Mouse (Mus musculus) stomach, adult 2 months (tissue): ENCODE results near the gene Prkcg. TPM values are rescaled to one million over a fixed set of nuclear protein-coding genes. Genes with fewer than 3 reads are reported as not detected.

Experiments used
- polyA plus RNA-seq: library from polyadenylated mRNA; depleted of rRNA; stranded (reverse); fragments of >200 nt; gene quantifications from 2 replicates; pipeline ENCODE4 v1.2.3, GENCODE M21; 2012; rRNA removed

Prkcg gene
- polyA plus RNA-seq, result 1.0 and 1.2 TPM in 2 replicates

DNA sequence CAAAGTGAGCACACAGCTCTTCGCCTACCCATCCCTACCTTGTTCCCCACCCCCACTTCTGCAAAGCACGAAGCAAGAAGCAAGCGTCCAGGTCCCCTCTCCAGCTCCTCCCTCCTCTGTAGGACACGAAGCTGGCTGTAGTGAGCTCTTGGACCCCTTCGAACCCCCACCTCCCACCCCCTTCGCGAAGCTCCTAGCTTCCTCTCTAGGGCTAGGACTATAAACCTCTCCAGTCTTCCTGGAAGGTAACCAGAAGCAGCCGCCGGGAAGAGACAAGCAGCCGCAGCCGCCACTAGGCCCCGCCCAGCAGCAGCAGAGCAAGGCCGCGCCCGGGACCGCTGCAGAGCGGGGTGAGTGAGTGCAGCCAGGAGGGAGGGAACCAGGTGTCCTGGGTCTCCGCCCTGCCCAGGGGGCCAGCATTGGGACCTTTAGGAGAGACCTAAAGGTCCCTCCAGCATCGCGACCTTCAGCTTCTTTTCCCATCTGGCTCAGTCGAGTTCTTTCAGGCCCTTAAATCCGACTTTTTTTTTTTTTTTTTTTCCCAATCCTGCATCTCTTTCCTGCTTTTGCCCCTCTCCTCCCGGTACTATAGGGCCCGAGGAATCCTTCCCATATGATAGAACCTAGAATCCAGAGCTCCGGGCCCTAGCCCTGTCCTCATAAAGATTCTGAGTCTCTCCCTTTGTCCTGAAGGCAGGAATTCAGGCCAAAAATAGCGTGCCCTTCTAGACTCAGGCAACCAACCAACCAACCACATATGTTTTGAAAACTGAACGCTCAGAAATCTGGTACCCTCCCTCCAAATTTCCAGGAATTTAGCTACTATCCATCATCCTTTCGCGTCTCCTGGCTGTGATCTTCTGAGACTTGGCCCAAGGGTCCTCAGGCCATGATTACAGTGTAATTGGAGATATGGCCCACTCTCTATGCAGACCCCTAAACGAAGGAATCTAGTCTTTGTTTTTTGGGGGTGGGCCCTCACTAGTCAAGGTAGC lies at the start of gene Prkcg, which contains the start of gene Myadm:
Prkcg (plus strand) TSS at position 204 of the 995 bp plus-strand sequence.
Myadm (plus strand) TSS at position 105 of the 995 bp plus-strand sequence.

DNA sequence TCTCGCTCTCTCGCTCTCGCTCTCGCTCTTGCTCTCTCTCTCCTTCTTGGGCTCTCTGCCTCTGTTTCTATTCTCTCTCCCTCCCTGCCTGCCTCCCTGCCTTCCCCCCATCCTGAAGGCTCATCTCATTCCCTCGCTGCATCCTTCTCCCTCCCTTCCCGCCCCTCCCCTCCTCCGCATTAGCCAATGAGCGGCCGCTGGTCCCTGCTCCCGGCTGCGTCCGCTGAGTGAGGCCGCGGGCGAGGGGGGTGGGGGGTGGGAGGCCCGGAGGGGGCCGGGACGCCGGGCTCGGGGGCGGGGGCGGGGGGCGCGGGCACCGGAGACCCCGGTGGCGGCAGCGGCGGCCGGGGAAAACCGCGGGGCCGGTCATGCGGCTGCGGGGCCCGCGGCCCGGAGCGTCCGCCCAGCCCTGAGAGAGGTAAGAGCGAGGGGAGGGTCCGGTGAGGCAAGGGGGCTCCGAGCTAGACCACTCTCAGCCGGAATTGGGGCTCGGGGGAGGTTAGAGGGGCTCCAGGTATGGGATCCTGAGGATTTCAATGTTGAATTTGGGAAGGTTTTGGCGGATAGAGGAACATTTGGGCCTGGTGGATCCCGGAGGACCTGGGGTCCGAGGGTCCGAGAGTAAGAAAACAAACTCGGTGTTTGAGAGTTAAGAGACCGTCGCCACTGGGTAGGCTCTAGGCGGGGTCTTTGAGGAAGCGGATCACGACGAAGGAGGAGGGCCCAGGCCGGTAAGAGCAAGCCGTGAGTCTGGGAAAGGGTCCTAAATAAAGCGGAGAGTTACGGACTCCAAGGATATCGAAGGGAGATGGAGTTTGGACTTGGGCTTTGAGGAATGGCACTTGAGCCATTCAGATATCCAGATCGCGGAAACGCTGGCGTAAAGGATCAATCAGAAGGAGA lies 43.9 kb downstream of the Prkcg start, which contains the start of gene Cacng7:
Cacng7 (plus strand) TSS at position 337 of the 903 bp plus-strand sequence.

Other genes with a start within 250 kb of the Prkcg start
- 0.02 TPM in 1 of 2 replicates, not detected in the other for gene AU018091, start 120.0 kb upstream of the Prkcg start, polyA plus RNA-seq
- 0.02 TPM in 2 replicates for gene Nlrp12, start 39.4 kb upstream of the Prkcg start, polyA plus RNA-seq
- gene Myadm, start 99 bp upstream of the Prkcg start, polyA plus RNA-seq, result 171 and 218 TPM in 2 replicates
- gene Cacng7, start 43.8 kb downstream of the Prkcg start, polyA plus RNA-seq, result 7.7 and 10.2 TPM in 2 replicates
- gene Cacng8, start 101.5 kb downstream of the Prkcg start, polyA plus RNA-seq, result 0.11 and 0.17 TPM in 2 replicates
- 0.18 and 0.81 TPM in 2 replicates for gene Cacng6, start 135.0 kb downstream of the Prkcg start, polyA plus RNA-seq
- gene Tarm1, start 213.4 kb downstream of the Prkcg start, polyA plus RNA-seq, result 0.16 TPM in 1 of 2 replicates, not detected in the other